Mouse (Mus musculus) A20 (cell line): ENCODE data around the gene Shmt2.

Experiments used
- DNase-seq: peaks from one replicate; pipeline ENCODE4 v3.0.0-alpha.2; 2011; ENCODE audit warnings: low read depth, low spot score

Gene Shmt2

GRCm38 (mm10) chr10:127512813-127513212 is 9.4 kb downstream of the Shmt2 start:
- DNase-seq: peak; percentile 96

- DNase-seq: no peak
Observed at GRCm38 (mm10) chr10:127512307-127512666, 10.0 kb downstream of the Shmt2 start.

- peak; percentile 93 for DNase-seq
Observed at GRCm38 (mm10) chr10:127511634-127512306, 10.5 kb downstream of the Shmt2 start.

- peak; percentile 72 for DNase-seq
Observed at GRCm38 (mm10) chr10:127510895-127511617, 11.2 kb downstream of the Shmt2 start.

DNA sequence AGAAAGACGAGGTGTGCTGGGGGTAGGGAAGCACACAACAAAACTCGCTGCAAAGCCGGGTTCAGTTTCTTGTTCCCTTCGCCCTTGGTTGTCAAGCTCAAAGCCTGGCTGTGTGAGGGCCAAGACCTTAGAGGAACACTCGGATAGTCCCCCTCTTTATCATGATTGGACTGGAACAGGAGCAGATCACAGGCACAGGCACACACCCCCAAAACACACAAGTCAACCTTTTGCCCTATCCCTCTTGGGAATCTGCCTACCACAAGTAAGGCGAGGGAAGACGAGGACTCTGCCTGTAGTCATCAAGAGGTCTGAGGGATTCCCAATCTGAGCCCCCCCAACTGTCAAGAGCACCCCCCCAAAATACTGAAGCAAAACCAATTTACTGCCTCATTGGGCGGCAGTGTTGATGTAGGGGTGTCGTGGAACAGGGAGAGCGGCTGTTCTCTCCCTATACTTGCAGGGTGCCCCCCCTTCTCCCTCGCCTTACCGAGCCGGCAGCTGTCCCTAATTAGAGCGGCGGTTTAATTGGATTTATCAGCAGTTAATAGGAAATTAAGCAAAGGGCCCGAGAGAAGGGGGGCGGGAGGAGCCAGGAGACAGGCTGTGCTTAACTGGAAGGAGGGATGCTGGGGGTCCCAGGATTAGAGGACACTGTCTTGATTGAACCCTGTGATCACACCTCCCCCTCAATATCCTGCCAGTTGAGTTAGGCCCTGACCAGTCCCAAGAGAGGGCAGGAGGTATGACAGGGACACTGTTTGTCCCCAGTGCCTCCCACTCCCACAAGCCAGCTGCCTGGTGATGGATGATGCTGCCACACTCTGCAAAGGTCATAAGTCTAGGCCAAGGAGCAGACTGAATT is 12.2 kb downstream of the Shmt2 start:
- DNase-seq: peak; percentile 23

DNA sequence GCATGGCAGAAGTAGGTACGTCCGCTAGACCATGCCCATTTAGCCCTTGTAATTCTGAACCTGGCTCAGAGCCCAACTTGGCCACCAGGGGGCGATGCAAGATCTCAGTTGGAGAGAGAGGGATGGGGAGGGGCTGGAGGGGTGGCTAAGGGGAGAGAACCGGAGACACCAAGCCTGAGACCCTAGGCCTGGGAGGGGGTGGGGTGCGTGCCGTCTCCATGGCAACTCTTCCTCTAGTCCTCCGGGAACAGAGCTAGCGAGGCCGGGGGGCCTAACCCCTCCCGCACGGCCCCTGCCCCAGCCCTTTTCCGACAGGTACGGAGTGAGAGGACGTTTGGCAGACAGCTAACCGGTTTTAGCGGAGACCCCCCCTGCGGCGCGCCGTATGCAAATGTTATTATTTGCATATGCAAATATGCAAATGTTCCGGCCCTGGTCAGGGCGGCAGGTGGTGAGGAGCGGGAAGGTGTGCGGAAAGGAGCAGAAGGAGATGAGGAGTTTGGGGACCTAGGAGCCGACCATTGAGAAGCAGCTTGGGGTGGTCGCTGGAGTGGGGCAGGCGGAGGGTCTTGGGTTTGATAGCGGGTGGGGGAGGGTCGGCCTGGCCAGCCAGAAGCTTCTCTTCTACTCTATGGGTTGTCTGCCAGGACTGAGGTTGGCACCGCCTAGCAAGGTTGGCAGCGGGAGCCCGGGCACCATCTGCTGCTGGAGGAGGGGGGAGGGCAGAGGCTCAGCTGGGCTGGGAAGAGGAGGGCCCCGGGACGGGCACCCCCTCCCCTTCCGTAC is 13.0 kb downstream of the Shmt2 start:
- peak; percentile 98 for DNase-seq

DNA sequence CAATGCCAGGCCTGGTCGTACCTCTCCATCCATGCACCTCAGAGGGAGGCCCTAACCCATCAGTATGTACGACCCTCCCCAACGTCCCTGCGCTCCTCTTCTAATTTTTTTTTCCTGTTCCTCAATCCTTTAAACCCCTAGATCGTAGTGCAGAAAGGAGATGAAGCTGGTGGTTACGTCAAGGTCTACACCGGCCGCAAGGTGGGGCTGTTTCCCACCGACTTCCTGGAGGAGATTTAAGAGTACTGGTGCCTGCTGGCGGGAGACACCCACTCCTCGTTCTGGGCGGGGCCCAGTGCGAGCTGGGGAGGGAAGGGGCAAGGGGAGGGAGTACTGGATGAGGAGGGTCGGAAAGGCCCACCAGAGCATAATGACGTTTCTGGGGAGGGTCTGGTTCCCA is 14.0 kb downstream of the Shmt2 start:
- DNase-seq: peak; percentile 91

GRCm38 (mm10) chr10:127500894-127501893 is 21.1 kb downstream of the Shmt2 start, which contains the start of gene Stac3:
TSS of gene Stac3 (plus strand) at chr10:127501686.
- DNase-seq: no peak

GRCm38 (mm10) chr10:127500042-127500441 is 22.2 kb downstream of the Shmt2 start:
- DNase-seq: no peak

GRCm38 (mm10) chr10:127499516-127499915 is 22.7 kb downstream of the Shmt2 start:
- DNase-seq: no peak

DNA sequence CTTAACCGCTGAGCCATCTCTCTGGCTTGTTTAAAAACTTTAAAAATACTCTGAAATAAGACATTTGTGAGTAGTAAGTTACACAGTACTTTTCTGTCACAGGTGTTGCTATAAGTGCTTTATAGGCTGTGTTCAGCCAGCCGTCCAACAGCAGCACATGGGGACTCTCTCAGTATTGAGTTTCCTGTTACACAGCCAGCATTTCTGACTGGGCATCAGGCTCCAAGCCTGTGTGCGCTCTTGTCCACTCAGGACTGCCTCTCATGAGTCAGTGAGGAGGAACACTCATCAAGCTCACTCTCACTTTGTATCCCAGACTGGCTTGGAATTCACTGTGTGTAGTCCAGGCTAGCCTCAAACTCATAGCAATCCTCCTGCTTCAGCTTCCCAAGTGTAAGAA is 26.1 kb downstream of the Shmt2 start:
- DNase-seq: no peak

- DNase-seq: no peak
Observed at GRCm38 (mm10) chr10:127492118-127492517, 30.1 kb downstream of the Shmt2 start.

DNA sequence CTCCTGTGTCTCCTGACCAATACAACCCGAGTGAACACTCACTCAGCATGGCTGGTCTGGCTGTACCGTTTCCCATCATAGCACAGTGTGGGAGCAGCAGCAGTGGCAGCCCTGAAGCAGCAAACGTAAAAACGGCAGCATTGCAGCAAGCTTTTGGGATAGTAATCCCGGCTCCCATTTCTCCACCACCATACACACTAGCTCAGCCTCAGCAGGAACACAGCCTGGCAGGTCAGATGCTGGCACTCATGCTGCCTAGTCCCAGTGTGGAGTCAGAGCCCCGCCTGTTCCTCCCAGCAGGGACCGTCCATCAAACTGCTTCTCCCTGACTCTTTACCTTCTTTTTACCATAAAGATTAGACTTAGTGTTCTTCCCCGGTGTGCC is 31.1 kb downstream of the Shmt2 start:
- DNase-seq: no peak

- no peak for DNase-seq
Observed at GRCm38 (mm10) chr10:127490160-127491127, 31.8 kb downstream of the Shmt2 start.

DNA sequence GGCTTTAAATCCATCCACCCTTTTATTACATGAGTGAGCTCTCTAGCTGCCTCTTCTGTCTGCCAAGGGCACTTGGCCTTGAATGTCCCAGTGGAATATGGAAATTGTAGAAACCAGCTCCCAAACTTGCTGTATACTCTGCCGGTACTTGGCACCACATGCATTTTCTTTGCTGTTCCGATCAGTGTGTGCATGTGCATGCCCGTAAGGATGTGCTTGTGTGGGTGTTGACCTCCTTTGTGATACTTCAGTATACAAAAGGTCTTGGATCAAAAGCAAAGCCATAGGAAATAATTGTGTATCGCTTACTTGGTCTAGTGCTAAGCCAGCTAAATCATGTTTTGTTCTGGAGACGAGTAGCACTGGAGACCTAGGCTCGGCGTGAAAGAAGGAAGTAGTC is 33.4 kb downstream of the Shmt2 start:
- DNase-seq: no peak

GRCm38 (mm10) chr10:127485235-127485634 is 37.0 kb downstream of the Shmt2 start:
- DNase-seq: no peak

- DNase-seq: no peak
Observed at GRCm38 (mm10) chr10:127480833-127481813, 41.1 kb downstream of the Shmt2 start.

- DNase-seq: peak; percentile 46
Observed at GRCm38 (mm10) chr10:127479131-127479530, 43.1 kb downstream of the Shmt2 start.
